Mouse (Mus musculus) kidney, embryonic 14.5 days (tissue): ENCODE results near the gene AC124502.3. TPM values are rescaled to one million over a fixed set of nuclear protein-coding genes. Genes with fewer than 3 reads are reported as not detected.
"Not testable (repeated sequence)": the region's sequence is repeated elsewhere in the genome, so short reads cannot be mapped to it uniquely, and the experiment has no call there.

ENCODE experiments used
- ATAC-seq: fragments of 200-750 bp; cut with Nextera tagmentation; 2 replicates; pipeline ENCODE4 v1.8.0; 2017; ENCODE audit warnings: moderate number of reproducible peaks, mild to moderate bottlenecking, moderate TSS enrichment, moderate library complexity; ENCODE audit not compliant: low FRiP score, low TSS enrichment
- H3K27ac ChIP-seq: fragments of 300-500 bp; sonication (generic); 2 replicates; pipeline ENCODE4 v1.5.1; 2014; ENCODE audit warnings: low read depth, mild to moderate bottlenecking, low read length, moderate library complexity, mixed read lengths
- H3K27me3 ChIP-seq: fragments of 300-500 bp; sonication (generic); 2 replicates; pipeline ENCODE4 v1.6.1; 2014; ENCODE audit warnings: mild to moderate bottlenecking, low read length; ENCODE audit not compliant: control insufficient read depth, insufficient read depth
- H3K36me3 ChIP-seq: fragments of 300-500 bp; sonication (generic); 2 replicates; pipeline ENCODE4 v1.6.1; 2014; ENCODE audit warnings: low read length, mixed read lengths; ENCODE audit not compliant: control insufficient read depth, insufficient read depth
- H3K4me1 ChIP-seq: fragments of 300-500 bp; sonication (generic); 2 replicates; pipeline ENCODE4 v1.6.1; 2014; ENCODE audit warnings: low read length, mixed read lengths; ENCODE audit not compliant: control insufficient read depth, insufficient read depth
- H3K4me2 ChIP-seq: fragments of 300-500 bp; sonication (generic); replicated peaks from 2 replicates; pipeline ENCODE4 v1.6.1; 2014; ENCODE audit warnings: low read depth, mild to moderate bottlenecking, low read length
- H3K4me3 ChIP-seq: fragments of 300-500 bp; sonication (generic); 2 replicates; pipeline ENCODE4 v1.5.1; 2014; ENCODE audit warnings: mild to moderate bottlenecking, low read length
- H3K9ac ChIP-seq: fragments of 300-500 bp; sonication (generic); 2 replicates; pipeline ENCODE4 v1.6.1; 2014; ENCODE audit warnings: low read depth, mild to moderate bottlenecking, low read length, moderate library complexity
- H3K9me3 ChIP-seq: fragments of 300-500 bp; sonication (generic); 2 replicates; pipeline ENCODE4 v1.6.1; 2016; ENCODE audit warnings: low read length; ENCODE audit not compliant: control insufficient read depth
- WGBS: fragments of 180-500 bp; shearing (Covaris S2); extraction: QIAGEN DNeasy Blood & Tissue Kit; methylation state at CpG from one replicate; pipeline ENCODE4 v1.1.7; 2014; 5-methylcytosine and 5-hydroxymethylcytosine counted together
- polyA plus RNA-seq: library from polyadenylated mRNA; unstranded; fragments of >200 nt; fragmentation: Nextera tagmentation; extraction: Ambion mirVana; gene quantifications from 2 replicates; pipeline ENCODE4 v1.2.1, GENCODE M21; 2014

Gene AC124502.3
- polyA plus RNA-seq, 1 experiment from 2014 or later, result 1.5 TPM

DNA sequence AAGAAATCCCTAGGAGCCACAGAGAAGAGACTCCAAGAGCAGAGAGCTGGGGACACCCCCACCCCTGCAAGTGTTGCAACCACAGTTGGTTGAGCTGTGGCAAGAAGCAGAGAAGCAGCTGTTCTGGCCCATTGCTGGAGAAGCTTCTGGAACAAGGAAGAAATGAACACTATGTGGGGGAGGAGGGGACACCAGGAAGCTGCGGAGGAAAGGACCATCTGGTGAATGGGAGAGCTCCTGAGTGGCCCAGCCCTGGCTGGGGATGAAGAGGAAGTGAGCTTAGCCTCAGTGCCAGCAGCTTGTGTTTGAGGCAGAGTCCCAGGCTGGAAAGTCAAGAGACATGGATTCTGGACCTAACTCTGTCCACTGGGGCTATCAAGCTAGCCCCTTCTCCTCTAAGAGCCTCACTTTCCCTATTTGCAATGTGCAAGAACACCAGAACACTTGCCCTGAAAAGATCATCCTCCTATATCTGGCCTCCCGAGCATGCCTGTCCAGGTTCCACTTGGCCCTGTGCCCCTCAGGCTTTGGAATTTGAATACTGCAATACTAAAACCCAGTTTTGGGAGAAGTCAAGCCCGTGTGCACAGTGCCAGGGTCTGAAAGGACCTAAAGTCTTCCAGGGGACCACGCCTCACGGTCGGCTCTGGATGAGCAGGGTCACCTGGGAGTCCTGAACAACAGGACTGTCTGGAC, 39.1 kb upstream of the AC124502.3 start:
- H3K4me2 ChIP-seq, result no peak overlapping the region
- H3K9ac ChIP-seq, result no peak overlapping the region
- no peak overlapping the region for H3K4me3 ChIP-seq
- no peaks in the 10 kb centered on the region for H3K9me3 ChIP-seq
- no peaks in the 10 kb centered on the region for H3K36me3 ChIP-seq
- peaks cover 7% of the 10 kb centered on the region; the same call in 1 of the 2 replicates for H3K4me1 ChIP-seq
- WGBS, result 71% methylated on average over 6 of the region's 6 CpGs
- no peak overlapping the region for H3K27ac ChIP-seq
- no peak for ATAC-seq
- H3K27me3 ChIP-seq, result no peaks in the 10 kb centered on the region

DNA sequence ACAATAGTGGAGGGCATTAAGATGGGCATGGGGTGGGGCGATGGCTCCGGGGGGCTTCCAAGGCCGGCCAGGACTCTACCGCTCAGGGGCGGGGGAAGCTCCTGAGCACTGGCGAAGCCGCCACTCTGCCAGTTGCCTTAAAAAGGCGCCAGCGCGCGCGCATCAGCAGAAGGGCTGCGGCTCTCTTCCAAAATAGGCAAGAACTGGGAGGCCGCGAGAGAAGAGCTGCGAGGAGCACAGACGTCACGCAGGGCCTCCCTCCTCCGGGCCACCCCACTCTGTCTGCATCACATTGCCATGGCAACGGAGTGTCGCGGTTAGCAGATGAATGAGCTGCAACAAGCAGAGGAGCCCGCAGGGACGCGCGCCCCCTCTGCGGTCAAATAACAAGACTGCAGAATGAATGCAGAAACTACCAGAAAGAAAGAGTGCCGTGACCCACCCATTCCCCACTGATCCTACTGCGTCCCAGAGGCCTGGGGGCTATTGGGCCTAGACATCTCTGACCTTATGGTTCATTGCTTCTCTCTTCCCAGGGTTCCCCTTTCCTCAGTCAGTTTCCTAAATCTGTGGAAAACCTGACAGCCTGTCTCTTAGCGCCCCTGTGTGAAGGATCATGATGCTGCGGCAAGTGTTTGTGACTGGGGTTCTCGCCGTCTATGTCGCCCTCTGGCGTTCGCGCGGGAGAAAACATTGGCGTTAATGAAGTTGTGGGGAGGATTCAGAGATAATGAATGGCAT, 36.9 kb upstream of the AC124502.3 start:
- peaks cover 8% of the 10 kb centered on the region; the same call in 1 of the 2 replicates for H3K9me3 ChIP-seq
- no peaks in the 10 kb centered on the region for H3K27me3 ChIP-seq
- H3K27ac ChIP-seq, result no peak overlapping the region
- H3K9ac ChIP-seq, result no peak overlapping the region
- peaks cover 7% of the 10 kb centered on the region; the same call in 1 of the 2 replicates for H3K4me1 ChIP-seq
- peak overlapping the region; percentile 21 for H3K4me3 ChIP-seq
- peak overlapping the region; percentile 42 for H3K4me2 ChIP-seq
- 1% methylated on average over 39 of the region's 39 CpGs for WGBS
- H3K36me3 ChIP-seq, result no peaks in the 10 kb centered on the region
- peak; percentile 94 for ATAC-seq

- not testable (repeated sequence) for ATAC-seq, H3K4me2 ChIP-seq, H3K4me3 ChIP-seq, H3K27me3 ChIP-seq, H3K36me3 ChIP-seq, H3K9ac ChIP-seq, H3K27ac ChIP-seq, H3K9me3 ChIP-seq, H3K4me1 ChIP-seq
- 63% methylated on average over 2 of the region's 2 CpGs for WGBS
These were observed 35.0 kb upstream of the AC124502.3 start for GRCm38 (mm10) chr19:5003644-5004043.

DNA sequence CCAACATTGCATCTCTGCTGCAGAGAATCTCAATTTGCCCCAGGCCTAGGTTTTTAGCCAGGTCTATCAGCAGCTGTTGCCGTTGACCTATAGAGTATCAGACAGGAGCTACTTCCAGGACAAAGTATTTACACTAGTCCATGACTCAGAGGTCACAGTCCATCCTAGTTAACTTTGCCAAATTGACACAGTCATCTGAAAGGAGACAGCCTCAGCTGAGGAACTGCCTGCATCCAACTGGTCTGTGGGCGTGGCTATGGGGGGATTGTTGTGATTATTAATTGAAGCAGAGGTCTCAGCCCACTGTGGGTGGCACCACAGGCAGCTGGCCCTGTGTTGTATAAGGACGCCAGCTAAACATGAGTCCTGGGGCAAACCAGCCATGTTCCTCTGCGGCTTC, 33.8 kb upstream of the AC124502.3 start:
- peaks cover 7% of the 10 kb centered on the region; the same call in 1 of the 2 replicates for H3K4me1 ChIP-seq
- H3K27me3 ChIP-seq, result no peaks in the 10 kb centered on the region
- H3K27ac ChIP-seq, result no peak overlapping the region
- WGBS, result 71% methylated on average over 4 of the region's 4 CpGs
- no peaks in the 10 kb centered on the region for H3K36me3 ChIP-seq
- H3K9ac ChIP-seq, result no peak overlapping the region
- ATAC-seq, result no peak
- H3K9me3 ChIP-seq, result peaks cover 8% of the 10 kb centered on the region; the same call in 1 of the 2 replicates
- H3K4me3 ChIP-seq, result no peak overlapping the region
- no peak overlapping the region for H3K4me2 ChIP-seq

DNA sequence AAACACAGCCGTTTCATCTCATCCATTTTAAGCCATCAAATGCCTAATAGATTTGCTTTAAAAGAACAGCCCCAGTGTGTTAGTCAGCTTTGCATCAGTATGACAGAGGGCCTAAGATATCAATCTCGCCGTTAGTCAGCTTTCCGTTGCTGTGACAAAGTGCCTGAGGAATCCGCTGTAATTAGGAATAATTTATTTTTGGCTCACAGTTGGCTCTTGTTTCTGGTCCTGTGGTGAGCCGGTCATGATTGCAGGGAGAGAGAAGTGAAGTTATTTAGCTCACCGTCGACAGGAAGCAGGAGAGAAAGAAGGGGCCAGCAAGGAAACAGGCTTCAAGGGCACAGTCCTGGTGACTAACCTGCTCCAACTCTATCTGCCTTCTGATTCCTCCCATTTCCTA, 25.6 kb upstream of the AC124502.3 start:
- H3K36me3 ChIP-seq, result no peaks in the 10 kb centered on the region
- no peak overlapping the region for H3K4me2 ChIP-seq
- no peaks in the 10 kb centered on the region for H3K9me3 ChIP-seq
- no peak overlapping the region for H3K27ac ChIP-seq
- ATAC-seq, result no peak
- 59% methylated on average over 8 of the region's 8 CpGs for WGBS
- H3K27me3 ChIP-seq, result 0 out of 2 replicates have a peak, but pooled peaks cover 2% of the 10 kb centered on the region
- H3K4me1 ChIP-seq, result peaks cover 8% of the 10 kb centered on the region; the same call in 1 of the 2 replicates
- no peak overlapping the region for H3K4me3 ChIP-seq
- no peak overlapping the region for H3K9ac ChIP-seq

- 20% methylated on average over 8 of the region's 8 CpGs for WGBS
- H3K36me3 ChIP-seq, result no peaks in the 10 kb centered on the region
- no peak overlapping the region for H3K4me2 ChIP-seq
- H3K27me3 ChIP-seq, result 0 out of 2 replicates have a peak, but pooled peaks cover 2% of the 10 kb centered on the region
- no peaks in the 10 kb centered on the region for H3K9me3 ChIP-seq
- H3K4me3 ChIP-seq, result no peak overlapping the region
- peaks cover 8% of the 10 kb centered on the region; the same call in 1 of the 2 replicates for H3K4me1 ChIP-seq
- ATAC-seq, result no peak
- H3K9ac ChIP-seq, result no peak overlapping the region
- H3K27ac ChIP-seq, result no peak overlapping the region
These were observed 23.7 kb upstream of the AC124502.3 start for GRCm38 (mm10) chr19:5014961-5015398.

DNA sequence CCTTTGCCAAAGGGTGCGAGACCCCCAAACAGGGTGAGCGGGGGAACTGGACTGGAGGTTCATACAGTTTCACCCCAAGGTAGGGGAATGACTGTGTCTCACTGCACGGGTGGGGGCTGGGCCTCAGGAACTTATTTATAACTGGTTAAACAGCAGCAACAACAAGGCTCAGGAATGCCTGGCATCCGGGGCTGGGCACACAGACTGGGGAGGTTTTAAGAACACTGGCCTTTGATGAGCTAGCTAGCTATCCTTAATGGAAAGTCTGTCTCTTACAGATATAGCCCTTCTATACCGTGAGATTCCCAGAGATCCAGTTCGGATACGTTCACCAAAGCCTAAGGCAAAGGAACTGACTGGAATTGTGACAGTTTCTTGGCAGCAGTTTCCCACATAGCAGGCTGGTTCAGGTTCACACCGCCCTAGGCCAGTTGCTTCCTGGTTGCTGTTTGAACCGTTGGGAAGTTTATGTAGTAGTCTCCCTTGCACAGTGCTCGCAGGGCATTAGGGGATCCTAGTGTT, 22.4 kb upstream of the AC124502.3 start:
- Histone ChIP-seq H3K9me3 (no peaks in the 10 kb centered on the region), H3K9ac (0 out of 2 replicates have a peak overlapping the region, but pooled peaks have one; percentile 24), H3K36me3 (no peaks in the 10 kb centered on the region), H3K4me3 (no peak overlapping the region), H3K27me3 (no peaks in the 10 kb centered on the region), H3K27ac (peak overlapping the region; percentile 60; the same call in 1 of the 2 replicates), H3K4me2 (0 out of 2 replicates have a peak overlapping the region, but pooled peaks have one; percentile 4), H3K4me1 (peaks cover 8% of the 10 kb centered on the region; the same call in 1 of the 2 replicates)
- 32% methylated on average over 10 of the region's 10 CpGs for WGBS
- peak; percentile 51; the same call in 1 of the 2 replicates for ATAC-seq

DNA sequence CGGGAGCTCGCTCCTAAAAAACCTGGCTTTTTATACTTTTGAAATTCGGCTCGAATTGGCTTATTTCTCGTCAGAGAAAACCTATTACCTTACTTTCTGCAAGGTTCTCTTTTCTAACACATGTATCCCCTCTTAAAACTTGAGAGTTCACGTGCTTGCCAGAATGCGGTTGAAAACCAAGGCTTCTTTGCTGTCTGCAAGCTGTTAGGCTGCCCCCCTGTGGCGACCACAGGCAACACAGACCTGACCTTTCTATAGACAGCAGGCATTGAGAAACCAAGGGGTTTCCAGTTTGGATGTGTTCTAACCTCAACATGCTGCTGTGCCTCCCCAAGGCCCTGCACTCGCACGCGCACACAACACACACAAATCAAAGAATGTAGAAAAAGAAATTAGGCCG, 21.9 kb upstream of the AC124502.3 start:
- no peak for ATAC-seq
- WGBS, result 27% methylated on average over 12 of the region's 12 CpGs
- no peak overlapping the region for H3K4me3 ChIP-seq
- no peaks in the 10 kb centered on the region for H3K36me3 ChIP-seq
- no peaks in the 10 kb centered on the region for H3K27me3 ChIP-seq
- peak overlapping the region; percentile 60; the same call in 1 of the 2 replicates for H3K27ac ChIP-seq
- H3K4me2 ChIP-seq, result 0 out of 2 replicates have a peak overlapping the region, but pooled peaks have one; percentile 4
- 0 out of 2 replicates have a peak overlapping the region, but pooled peaks have one; percentile 24 for H3K9ac ChIP-seq
- H3K4me1 ChIP-seq, result peaks cover 8% of the 10 kb centered on the region; the same call in 1 of the 2 replicates
- no peaks in the 10 kb centered on the region for H3K9me3 ChIP-seq
